Mouse (Mus musculus) hindbrain, embryonic 13.5 days (tissue): ENCODE measurements around the gene D6Ertd527e. TPM values are rescaled to one million over a fixed set of nuclear protein-coding genes. Genes with fewer than 3 reads are reported as not detected.

Experiments
- ATAC-seq: fragments of 200-750 bp; cut with Nextera tagmentation; 2 replicates; pipeline ENCODE4 v1.8.0; 2017; ENCODE audit warnings: moderate TSS enrichment; ENCODE audit not compliant: low FRiP score
- H3K27ac ChIP-seq: fragments of 300-500 bp; sonication (generic); 2 replicates; pipeline ENCODE4 v1.5.1; 2015; ENCODE audit warnings: inconsistent platforms, mild to moderate bottlenecking, moderate library complexity
- H3K27me3 ChIP-seq: fragments of 300-500 bp; sonication (generic); 2 replicates; pipeline ENCODE4 v1.6.1; 2015; ENCODE audit warnings: mild to moderate bottlenecking, inconsistent platforms
- H3K36me3 ChIP-seq: fragments of 300-500 bp; sonication (generic); 2 replicates; pipeline ENCODE4 v1.6.1; 2015; ENCODE audit warnings: mild to moderate bottlenecking, inconsistent platforms
- H3K4me1 ChIP-seq: fragments of 300-500 bp; sonication (generic); replicated peaks from 2 replicates; pipeline ENCODE4 v1.6.1; 2015; ENCODE audit warnings: inconsistent platforms
- H3K4me2 ChIP-seq: fragments of 300-500 bp; sonication (generic); 2 replicates; pipeline ENCODE4 v1.6.1; 2015; ENCODE audit warnings: inconsistent platforms, mild to moderate bottlenecking, moderate library complexity
- H3K4me3 ChIP-seq: fragments of 300-500 bp; sonication (generic); 2 replicates; pipeline ENCODE4 v1.5.1; 2015; ENCODE audit warnings: mild to moderate bottlenecking, inconsistent platforms
- H3K9ac ChIP-seq: fragments of 300-500 bp; sonication (generic); 2 replicates; pipeline ENCODE4 v1.6.1; 2015; ENCODE audit warnings: mild to moderate bottlenecking, inconsistent platforms
- H3K9me3 ChIP-seq: fragments of 300-500 bp; sonication (generic); 2 replicates; pipeline ENCODE4 v1.6.1; 2016; ENCODE audit warnings: inconsistent platforms
- WGBS: fragments of 180-500 bp; shearing (Covaris S2); methylation state at CpG from one replicate; pipeline ENCODE4 v1.1.7; 2015; 5-methylcytosine and 5-hydroxymethylcytosine counted together
- polyA plus RNA-seq: library from polyadenylated mRNA; unstranded; fragments of >200 nt; fragmentation: Nextera tagmentation; extraction: Ambion mirVana; gene quantifications from 2 replicates; pipeline ENCODE4 v1.2.1, GENCODE M21; 2015

Gene D6Ertd527e
- 0.10 and 0.42 TPM in 2 replicates for polyA plus RNA-seq

DNA sequence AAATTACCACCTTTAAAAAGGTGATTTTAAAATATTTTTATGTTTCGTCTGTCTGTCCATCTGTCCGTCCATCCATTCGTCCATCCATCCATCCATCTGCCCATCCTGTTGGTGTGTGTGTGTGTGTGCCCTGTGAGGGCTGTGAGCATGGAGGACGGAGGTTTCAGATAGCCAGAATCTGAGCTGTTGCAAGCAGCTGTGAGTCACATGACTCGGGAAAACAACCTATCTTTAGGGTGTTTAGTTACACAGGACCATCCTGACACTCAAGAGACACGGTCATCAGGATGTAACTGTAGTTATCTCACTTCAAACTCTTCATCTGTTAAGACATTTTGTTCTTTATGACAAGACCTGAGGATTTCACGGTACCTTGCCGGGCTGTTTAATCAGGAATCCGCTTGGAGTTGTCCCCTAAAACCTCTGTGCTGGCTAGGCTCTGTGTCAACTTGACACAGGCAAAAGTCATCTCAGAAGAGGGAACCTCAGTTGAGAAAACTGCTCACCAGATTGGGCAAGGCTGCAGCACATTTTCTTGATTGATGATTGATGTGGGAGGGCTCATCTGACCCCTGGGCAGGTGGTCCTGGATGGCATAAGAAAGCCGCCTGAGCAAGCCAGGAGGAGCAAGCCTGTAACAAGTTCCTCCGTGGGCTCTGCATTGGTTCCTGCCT is at the start of gene D6Ertd527e:
Gene D6Ertd527e, plus strand, starts transcription at position 624 of the 674 bp plus-strand sequence.
- 85% methylated on average over 11 of the region's 11 CpGs for WGBS
- H3K4me2 ChIP-seq, result no peak within 1 kb of the TSS

DNA sequence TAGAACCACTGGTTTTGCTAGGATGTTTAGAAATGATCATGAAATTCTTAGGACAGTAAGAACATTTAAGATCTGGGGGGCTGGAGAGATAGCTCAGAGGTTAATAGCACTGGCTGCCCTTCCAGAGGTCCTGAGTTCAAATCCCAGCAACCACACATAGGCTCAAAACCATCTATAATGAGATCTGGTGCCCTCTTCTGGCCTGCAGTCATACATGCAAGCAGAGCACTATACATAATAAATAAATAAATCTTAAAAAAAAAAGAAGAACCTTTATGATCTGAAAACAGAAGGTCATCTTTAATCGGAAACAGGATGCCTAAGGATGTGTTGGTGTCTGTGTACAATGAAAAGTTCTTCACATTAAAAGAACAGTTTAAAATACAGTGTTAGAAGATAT is 44.8 kb upstream of the D6Ertd527e start:
- 89% methylated on average over 1 of the region's 1 CpGs for WGBS
- H3K9me3 ChIP-seq, result no peaks in the 10 kb centered on the region
- no peaks in the 10 kb centered on the region for H3K27me3 ChIP-seq
- no peak overlapping the region for H3K27ac ChIP-seq
- no peak overlapping the region for H3K4me3 ChIP-seq
- H3K36me3 ChIP-seq, result peaks cover 84% of the 10 kb centered on the region
- H3K9ac ChIP-seq, result no peak overlapping the region
- no peaks in the 10 kb centered on the region for H3K4me1 ChIP-seq
- no peak overlapping the region for H3K4me2 ChIP-seq
- ATAC-seq, result no peak

More for the DNA sequence above, at the start of gene D6Ertd527e:
- Histone ChIP-seq H3K36me3 (no peaks in the 10 kb centered on the region), H3K27ac (no peak within 1 kb of the TSS), H3K9ac (no peak within 1 kb of the TSS), H3K4me1 (peaks cover 16% of the 10 kb centered on the region), H3K9me3 (no peaks in the 10 kb centered on the region), H3K4me3 (no peak within 1 kb of the TSS), H3K27me3 (no peaks in the 10 kb centered on the region)
- ATAC-seq, result no peak

DNA sequence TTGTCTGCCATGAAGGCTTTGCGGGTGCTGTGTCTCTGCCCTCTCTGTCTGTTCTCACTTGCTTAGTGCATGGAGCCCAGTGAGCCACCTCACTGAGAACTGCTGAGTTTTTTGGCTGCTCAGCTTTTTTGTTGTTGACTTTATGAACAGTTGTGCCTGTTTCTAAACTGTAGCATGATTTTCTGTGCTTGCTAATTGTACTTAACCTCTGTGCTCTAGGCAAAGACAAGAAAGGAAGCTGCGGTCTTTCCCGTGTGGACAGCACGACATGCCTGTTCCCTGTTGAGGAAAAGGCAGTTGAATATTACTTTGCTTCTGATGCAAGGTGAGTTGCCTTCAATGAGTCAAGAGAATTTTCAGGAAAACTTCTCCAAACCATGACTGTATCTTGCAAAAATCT is 41.0 kb upstream of the D6Ertd527e start:
- H3K27ac ChIP-seq, result no peak overlapping the region
- no peaks in the 10 kb centered on the region for H3K27me3 ChIP-seq
- no peak overlapping the region for H3K9ac ChIP-seq
- no peak overlapping the region for H3K4me3 ChIP-seq
- peaks cover 87% of the 10 kb centered on the region for H3K36me3 ChIP-seq
- WGBS, result 93% methylated on average over 4 of the region's 4 CpGs
- no peak for ATAC-seq
- no peak overlapping the region for H3K4me2 ChIP-seq
- H3K9me3 ChIP-seq, result no peaks in the 10 kb centered on the region
- no peaks in the 10 kb centered on the region for H3K4me1 ChIP-seq

DNA sequence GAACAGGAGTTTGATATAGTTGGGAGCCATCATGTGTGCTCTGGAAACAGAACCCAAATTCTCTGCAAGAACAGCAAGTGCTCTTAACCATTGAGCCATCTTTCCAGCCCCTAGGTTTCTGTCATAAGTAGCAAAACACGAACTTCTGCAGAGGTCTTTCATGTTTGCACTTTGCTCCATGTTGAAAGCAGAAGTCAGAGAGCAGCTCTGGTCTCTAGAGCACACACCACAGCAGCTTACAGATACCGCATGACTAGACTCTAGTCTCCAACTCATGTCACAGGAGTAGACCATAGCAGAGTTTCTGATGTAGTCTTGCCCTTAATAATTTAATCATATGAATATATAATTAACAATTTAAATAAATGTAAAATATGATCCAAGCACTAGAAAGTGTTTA is 36.3 kb upstream of the D6Ertd527e start:
- no peaks in the 10 kb centered on the region for H3K27me3 ChIP-seq
- 92% methylated on average over 2 of the region's 2 CpGs for WGBS
- no peak for ATAC-seq
- H3K36me3 ChIP-seq, result peaks cover 93% of the 10 kb centered on the region
- H3K27ac ChIP-seq, result no peak overlapping the region
- H3K9ac ChIP-seq, result no peak overlapping the region
- no peak overlapping the region for H3K4me2 ChIP-seq
- H3K9me3 ChIP-seq, result no peaks in the 10 kb centered on the region
- no peaks in the 10 kb centered on the region for H3K4me1 ChIP-seq
- no peak overlapping the region for H3K4me3 ChIP-seq

DNA sequence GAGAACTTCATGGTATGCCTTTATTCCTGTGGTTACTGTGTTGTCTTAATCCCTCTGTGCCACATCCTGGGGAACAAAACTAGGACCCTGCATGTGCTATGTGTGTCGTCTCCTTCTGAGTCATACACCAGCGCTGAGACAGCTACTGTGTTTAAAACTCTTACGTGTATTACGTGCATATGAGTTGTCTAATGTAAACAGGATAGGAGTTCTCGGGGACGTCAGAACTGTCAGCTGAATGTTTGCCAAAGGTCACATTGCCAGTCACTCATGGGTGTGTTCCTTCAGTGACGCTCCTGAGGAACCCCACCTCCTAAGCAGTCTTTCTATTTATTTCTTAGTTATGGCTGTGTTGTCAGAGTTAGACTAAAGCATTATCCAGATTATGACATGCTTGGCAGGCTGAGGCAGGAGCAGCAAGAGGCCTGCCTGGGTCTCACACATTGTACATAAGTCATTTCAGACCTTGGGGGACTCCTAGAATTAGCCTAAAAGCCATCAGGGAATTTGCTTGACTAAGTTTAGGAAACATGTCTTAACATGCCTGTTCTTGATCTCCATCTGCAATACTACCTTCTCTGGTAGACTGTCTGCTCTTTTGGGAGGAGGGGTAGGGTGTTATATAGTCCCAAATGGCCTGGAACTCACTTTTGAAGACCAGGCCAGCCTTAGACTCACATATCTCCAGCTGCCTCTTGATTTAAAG is 35.2 kb upstream of the D6Ertd527e start:
- H3K27me3 ChIP-seq, result no peaks in the 10 kb centered on the region
- H3K9ac ChIP-seq, result no peak overlapping the region
- H3K4me2 ChIP-seq, result no peak overlapping the region
- H3K4me1 ChIP-seq, result no peaks in the 10 kb centered on the region
- H3K27ac ChIP-seq, result no peak overlapping the region
- 87% methylated on average over 7 of the region's 7 CpGs for WGBS
- peaks cover 92% of the 10 kb centered on the region for H3K36me3 ChIP-seq
- no peaks in the 10 kb centered on the region for H3K9me3 ChIP-seq
- no peak overlapping the region for H3K4me3 ChIP-seq
- ATAC-seq, result no peak

DNA sequence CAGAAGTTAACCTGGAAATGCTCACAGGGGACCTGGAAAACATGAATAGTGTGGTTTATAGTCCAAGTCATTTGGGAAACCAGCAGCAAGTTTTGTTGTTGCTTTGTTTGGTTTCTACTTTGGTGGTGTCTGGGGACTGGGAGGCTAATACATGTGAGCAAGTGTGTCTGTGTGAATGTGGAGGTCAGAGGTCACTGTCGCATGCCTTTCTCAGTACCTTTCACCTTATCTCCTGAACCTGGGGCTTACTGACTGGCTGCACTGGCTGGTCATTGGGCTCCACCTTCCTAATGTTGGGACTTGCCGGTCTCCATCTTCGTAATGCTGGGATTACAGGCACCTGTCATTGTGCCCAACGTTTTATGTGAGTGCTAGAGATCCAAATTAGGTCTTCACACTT is 33.9 kb upstream of the D6Ertd527e start:
- 92% methylated on average over 4 of the region's 4 CpGs for WGBS
- no peak for ATAC-seq
- no peaks in the 10 kb centered on the region for H3K9me3 ChIP-seq
- H3K9ac ChIP-seq, result no peak overlapping the region
- no peak overlapping the region for H3K4me3 ChIP-seq
- peaks cover 85% of the 10 kb centered on the region for H3K36me3 ChIP-seq
- no peak overlapping the region for H3K4me2 ChIP-seq
- no peak overlapping the region for H3K27ac ChIP-seq
- H3K4me1 ChIP-seq, result no peaks in the 10 kb centered on the region
- H3K27me3 ChIP-seq, result no peaks in the 10 kb centered on the region

DNA sequence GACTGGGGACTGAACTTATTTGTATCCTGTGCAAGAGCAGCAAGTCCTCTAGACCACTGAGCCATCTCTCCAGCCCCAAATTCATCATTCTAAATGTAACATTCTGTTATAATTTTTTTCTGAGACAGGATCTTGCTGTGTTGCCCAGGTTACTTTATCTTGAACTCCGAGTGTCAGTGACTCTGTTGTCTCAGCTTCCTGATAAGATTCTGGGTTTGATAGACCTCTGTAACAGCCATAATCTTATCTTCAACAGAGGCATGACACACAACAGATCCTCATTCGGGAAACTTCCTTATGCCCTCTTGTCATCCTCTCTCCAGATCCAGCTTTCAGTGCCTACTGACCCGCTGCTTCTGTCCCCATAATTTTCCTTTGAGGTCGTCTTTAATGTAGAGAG is 31.8 kb upstream of the D6Ertd527e start:
- Histone ChIP-seq H3K4me2 (no peak overlapping the region), H3K36me3 (peaks cover 79% of the 10 kb centered on the region), H3K27ac (no peak overlapping the region), H3K9me3 (no peaks in the 10 kb centered on the region), H3K4me3 (no peak overlapping the region), H3K27me3 (no peaks in the 10 kb centered on the region), H3K4me1 (no peaks in the 10 kb centered on the region), H3K9ac (no peak overlapping the region)
- ATAC-seq, result no peak
- 91% methylated on average over 4 of the region's 4 CpGs for WGBS

DNA sequence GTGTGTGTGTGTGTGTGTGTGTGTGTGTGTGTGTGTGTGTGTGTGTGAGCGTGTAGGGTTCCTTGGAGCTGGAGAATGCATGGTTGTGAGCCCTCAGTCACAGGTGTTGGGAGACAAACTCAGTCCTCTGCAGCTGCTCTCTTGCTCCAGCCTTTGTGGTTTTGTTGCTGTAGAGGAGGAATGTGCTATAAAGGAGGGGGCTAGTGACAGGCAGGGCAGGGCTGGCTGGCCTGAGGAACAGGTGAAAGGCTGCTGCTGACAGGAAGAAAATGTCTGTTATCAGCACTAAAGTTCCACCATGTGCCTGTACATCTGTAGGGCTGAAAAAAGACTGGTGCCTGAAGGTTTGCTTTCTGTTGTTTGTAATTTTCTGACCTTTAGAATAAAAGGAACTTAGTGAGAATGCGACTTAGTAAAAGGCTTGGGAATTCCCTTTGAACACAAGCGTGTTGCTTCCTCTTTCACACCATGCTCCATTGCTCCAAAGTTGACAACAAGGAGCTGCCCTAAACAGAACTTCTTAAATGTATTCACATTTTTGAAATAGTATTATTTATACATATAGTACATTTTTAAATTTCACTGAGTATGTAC is 29.4 kb upstream of the D6Ertd527e start:
- ATAC-seq, result no peak
- Histone ChIP-seq H3K9me3 (no peaks in the 10 kb centered on the region), H3K9ac (no peak overlapping the region), H3K27me3 (no peaks in the 10 kb centered on the region), H3K4me3 (no peak overlapping the region), H3K36me3 (peaks cover 71% of the 10 kb centered on the region), H3K27ac (no peak overlapping the region), H3K4me2 (no peak overlapping the region), H3K4me1 (no peaks in the 10 kb centered on the region)
- 75% methylated on average over 3 of the region's 3 CpGs for WGBS

DNA sequence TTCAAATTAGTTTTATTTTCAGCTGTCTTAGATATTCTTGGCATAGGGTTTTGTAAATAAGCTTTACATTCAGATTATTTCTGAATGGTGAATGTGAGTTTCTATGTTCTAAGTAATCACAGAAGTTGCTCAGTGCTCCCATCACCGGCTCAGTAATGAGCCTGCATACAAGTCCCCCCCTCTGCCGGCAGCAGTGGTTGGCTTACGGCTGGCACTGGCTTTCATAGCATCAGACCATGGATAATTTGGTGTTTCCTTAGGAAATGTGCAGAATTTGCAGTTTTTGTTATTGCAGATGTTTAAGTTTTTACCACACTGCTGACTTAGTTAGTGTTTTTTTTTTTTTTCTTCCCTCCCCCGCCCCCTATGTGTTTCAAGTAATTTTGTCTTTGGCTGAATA is 25.1 kb upstream of the D6Ertd527e start:
- no peak overlapping the region for H3K9ac ChIP-seq
- H3K4me2 ChIP-seq, result no peak overlapping the region
- WGBS, result 76% methylated on average over 4 of the region's 4 CpGs
- no peaks in the 10 kb centered on the region for H3K9me3 ChIP-seq
- no peaks in the 10 kb centered on the region for H3K4me1 ChIP-seq
- H3K4me3 ChIP-seq, result no peak overlapping the region
- no peak overlapping the region for H3K27ac ChIP-seq
- no peak for ATAC-seq
- peaks cover 71% of the 10 kb centered on the region for H3K36me3 ChIP-seq
- no peaks in the 10 kb centered on the region for H3K27me3 ChIP-seq

DNA sequence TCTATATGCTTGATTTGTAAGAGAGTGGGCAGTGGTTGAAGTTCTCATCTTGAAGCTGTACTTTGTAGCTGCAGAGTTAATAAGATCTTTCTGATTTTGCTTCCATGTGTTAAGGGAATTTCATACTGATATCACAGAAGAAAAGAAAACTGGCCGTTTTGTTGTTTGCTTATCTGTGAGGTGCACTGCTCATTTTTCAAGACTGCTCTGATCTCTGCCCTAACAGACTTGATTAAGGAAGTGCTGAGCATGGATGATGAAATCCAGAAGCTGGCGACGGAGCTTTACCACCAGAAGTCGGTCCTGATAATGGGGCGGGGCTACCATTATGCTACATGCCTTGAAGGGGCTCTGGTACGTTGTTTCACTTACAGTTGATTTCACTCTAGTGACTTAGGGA is 19.5 kb upstream of the D6Ertd527e start:
- 87% methylated on average over 6 of the region's 6 CpGs for WGBS
- Histone ChIP-seq H3K9me3 (no peaks in the 10 kb centered on the region), H3K4me2 (no peak overlapping the region), H3K27ac (no peak overlapping the region), H3K36me3 (peaks cover 87% of the 10 kb centered on the region), H3K4me1 (no peaks in the 10 kb centered on the region), H3K27me3 (no peaks in the 10 kb centered on the region), H3K9ac (no peak overlapping the region), H3K4me3 (no peak overlapping the region)
- ATAC-seq, result no peak

DNA sequence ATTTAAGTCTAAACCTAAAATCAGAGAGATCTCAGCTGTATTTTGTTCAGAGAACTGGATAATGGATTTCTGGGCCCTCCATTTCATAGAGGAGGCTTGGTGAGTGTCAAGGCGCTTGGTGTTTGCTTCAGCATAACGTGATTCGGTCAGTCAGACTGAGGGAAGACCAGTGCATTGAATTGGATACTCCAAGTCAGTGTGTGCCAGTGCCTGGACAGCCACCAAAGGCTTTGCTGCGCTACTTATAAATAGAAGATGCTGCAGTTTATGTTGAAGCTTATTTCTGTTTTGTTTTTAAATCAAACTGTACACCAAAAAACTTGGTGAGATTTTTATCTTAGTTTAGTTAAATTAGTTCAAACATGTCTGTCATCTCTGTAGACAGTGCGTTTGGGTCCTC is 16.2 kb upstream of the D6Ertd527e start:
- no peak overlapping the region for H3K4me2 ChIP-seq
- no peak for ATAC-seq
- H3K9ac ChIP-seq, result no peak overlapping the region
- no peak overlapping the region for H3K4me3 ChIP-seq
- no peak overlapping the region for H3K27ac ChIP-seq
- no peaks in the 10 kb centered on the region for H3K4me1 ChIP-seq
- no peaks in the 10 kb centered on the region for H3K27me3 ChIP-seq
- 95% methylated on average over 5 of the region's 5 CpGs for WGBS
- H3K36me3 ChIP-seq, result peaks cover 70% of the 10 kb centered on the region
- H3K9me3 ChIP-seq, result no peaks in the 10 kb centered on the region

DNA sequence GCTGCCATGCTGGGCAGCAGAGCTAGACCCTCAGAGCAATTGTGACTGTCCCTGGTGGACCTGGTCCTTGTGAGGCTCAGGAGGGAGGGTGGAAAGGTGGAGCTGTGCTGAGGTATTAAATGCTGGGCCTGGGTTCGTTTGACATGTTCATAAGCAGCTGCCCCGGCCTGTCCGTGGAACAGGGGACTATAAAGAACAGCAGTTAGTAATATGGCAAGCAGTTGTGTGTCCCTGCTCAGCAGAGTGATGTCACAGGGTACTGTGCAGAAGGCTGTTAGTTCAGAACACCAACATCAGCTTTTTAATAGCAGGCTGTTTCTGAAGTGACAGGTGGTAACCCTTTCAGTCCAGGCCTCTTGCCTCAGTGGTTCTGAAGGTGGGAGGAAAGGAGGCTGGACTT is 13.7 kb upstream of the D6Ertd527e start:
- H3K9ac ChIP-seq, result no peak overlapping the region
- no peak overlapping the region for H3K4me2 ChIP-seq
- ATAC-seq, result no peak
- H3K4me1 ChIP-seq, result no peaks in the 10 kb centered on the region
- no peak overlapping the region for H3K4me3 ChIP-seq
- 88% methylated on average over 3 of the region's 3 CpGs for WGBS
- H3K27ac ChIP-seq, result no peak overlapping the region
- no peaks in the 10 kb centered on the region for H3K9me3 ChIP-seq
- peaks cover 47% of the 10 kb centered on the region for H3K36me3 ChIP-seq
- no peaks in the 10 kb centered on the region for H3K27me3 ChIP-seq

DNA sequence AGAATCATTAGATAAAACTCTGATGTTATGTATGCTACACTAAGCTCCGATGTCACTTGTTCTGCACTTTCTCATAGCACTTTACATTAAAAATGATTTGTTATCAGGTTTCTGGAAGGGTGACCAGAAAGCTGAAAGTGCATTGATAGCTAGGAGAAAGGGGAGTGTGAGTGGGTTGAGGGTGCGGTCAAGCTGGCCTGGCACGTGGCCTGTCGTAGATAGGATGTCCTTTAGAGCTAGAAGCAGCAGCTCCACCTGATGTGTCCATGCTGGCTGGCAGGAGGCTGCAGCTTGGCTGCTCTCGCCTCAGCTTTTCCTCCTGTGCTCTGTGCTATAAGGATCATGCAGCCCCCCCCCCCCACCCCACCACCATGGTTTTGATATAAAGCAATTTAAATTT is 12.1 kb upstream of the D6Ertd527e start:
- Histone ChIP-seq H3K4me2 (no peak overlapping the region), H3K27me3 (no peaks in the 10 kb centered on the region), H3K9ac (no peak overlapping the region), H3K36me3 (peaks cover 32% of the 10 kb centered on the region), H3K9me3 (no peaks in the 10 kb centered on the region), H3K27ac (no peak overlapping the region), H3K4me3 (no peak overlapping the region), H3K4me1 (no peaks in the 10 kb centered on the region)
- 92% methylated on average over 5 of the region's 5 CpGs for WGBS
- ATAC-seq, result no peak
